Mouse (Mus musculus) cerebellum, postnatal 36 days (tissue): ENCODE measurements around the gene Tspan32.

ENCODE experiments used
- DNase-seq, 2 experiments: peaks; one replicate each; pipeline ENCODE4 v3.0.0; 2021 to 2022; ENCODE audit warnings: mixed read lengths in 2 of 2

Gene Tspan32

DNA sequence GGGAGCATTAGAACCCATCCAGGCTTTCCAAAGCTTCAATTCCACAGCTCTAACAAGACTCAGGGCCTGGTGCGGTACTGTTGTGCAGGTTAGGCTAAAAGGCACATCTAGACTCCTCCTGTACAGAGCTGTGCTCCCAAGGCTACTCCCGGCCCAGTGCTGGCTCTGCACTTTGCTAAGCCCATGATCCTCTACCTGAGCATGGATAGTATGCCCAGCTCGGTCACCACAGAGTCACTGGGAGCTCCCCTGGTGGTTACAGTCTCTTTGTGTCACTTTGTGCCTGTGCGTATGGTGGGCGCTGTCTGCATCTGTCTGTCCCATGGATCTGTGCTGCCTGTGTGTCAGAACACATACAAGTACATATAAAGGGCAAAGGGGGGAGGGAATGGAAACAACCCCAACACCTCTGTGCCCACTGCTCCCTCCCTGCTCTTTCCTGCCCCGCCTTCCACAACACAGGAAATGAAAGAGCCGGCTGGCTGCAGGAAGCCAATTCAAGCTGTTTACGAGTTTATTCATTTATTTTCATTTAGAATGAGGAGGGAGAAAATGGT is 3.6 kb downstream of the Tspan32 start:
- no peak for DNase-seq

DNA sequence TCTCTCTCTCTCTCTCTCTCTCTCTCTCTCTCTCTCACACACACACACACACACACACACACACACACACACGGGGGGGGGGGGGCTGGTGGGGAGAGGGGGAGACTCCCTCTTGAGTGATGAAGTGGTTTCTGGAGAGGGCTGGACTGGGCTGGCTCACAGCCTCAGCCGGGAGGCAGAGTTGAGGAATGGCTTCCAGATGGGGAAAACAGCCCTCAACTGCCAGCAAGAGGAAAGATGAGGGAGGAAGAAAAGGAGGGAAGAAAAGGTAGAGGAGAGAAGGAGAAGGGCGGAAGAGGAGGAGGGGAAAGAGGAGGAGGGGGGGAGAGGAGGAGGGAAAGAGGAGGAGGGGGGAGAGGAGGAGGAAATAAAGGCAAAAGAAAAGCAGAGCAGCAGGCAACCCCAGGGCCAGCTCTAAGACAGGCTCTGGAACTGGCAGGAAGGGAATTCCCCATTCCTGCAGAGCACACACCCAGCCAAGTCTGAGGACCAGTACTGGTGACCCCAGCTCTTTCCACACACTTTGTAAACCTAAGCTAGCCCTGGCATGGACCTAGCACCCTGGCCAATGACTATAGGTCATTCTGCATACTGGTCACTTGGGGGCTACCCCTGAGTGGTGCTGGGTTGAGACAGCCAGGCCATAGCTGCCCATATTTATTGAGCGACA is 4.3 kb downstream of the Tspan32 start:
- DNase-seq, result no peak

DNA sequence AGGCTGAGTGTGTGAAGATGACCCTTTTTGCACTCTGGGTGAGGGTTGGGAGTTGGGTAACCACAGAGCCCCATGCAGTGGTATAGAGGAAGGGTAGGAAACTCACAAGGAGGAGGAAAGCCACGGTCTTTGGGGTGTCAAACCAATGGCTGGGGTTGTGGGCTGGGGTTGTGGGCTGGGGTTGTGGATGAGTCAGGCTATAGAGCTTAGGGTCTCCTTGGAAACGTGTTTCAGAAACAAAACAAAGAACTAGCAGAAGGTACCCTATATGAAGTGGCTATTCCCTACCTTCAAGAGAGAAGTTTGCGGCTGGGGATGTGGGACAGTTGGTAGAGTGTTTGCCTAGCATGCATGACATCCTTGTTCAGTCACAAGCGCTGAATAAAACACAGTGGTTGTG is 5.2 kb downstream of the Tspan32 start:
- DNase-seq, result no peak

- no peak for DNase-seq
These were observed 6.4 kb downstream of the Tspan32 start for GRCm38 (mm10) chr7:143011226-143011625.

- DNase-seq, result no peak
These were observed 7.5 kb downstream of the Tspan32 start for GRCm38 (mm10) chr7:143012230-143012875.

DNA sequence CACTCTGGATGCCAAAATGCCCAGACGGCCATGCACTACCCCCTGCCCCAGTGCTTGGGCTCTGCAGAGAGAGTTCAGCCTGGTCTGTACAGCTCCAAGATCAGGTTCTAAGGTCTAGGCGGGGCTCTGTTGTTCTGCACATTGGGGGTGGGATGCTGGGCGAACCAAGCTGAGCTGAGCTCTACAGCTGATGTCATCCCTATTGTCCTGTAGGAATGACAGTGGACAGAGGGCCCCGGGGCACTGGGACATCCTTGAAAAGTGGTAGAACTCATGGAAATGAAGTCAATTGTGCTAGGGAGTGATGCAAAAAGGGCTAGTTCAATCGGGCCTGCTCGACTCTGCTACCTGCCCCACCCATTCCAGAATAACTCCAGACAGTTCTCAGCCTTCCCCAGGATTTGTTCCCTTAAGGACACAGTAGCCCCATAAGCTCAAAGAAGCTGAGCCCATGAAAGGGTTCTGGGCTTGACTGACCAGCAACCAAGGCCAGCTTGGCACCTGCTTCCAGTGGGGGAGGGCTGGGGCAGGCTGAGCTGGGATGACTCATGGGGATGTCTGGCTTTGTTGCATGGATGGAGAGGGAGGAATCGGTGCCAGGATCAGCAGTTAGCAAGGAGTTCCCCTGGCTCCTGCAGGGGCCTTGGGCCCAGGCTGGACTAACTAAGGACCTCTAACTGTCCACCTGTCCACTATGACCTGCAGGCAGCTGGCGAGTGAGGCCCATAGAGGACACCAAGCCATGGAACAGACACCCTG is 8.8 kb downstream of the Tspan32 start:
- DNase-seq, result peak; percentile 81 to 85

GRCm38 (mm10) chr7:143014862-143015659 is 10.2 kb downstream of the Tspan32 start:
- DNase-seq, result peak; percentile 26 to 32

- no peak for DNase-seq
These were observed 11.0 kb downstream of the Tspan32 start for GRCm38 (mm10) chr7:143015755-143016423.

DNA sequence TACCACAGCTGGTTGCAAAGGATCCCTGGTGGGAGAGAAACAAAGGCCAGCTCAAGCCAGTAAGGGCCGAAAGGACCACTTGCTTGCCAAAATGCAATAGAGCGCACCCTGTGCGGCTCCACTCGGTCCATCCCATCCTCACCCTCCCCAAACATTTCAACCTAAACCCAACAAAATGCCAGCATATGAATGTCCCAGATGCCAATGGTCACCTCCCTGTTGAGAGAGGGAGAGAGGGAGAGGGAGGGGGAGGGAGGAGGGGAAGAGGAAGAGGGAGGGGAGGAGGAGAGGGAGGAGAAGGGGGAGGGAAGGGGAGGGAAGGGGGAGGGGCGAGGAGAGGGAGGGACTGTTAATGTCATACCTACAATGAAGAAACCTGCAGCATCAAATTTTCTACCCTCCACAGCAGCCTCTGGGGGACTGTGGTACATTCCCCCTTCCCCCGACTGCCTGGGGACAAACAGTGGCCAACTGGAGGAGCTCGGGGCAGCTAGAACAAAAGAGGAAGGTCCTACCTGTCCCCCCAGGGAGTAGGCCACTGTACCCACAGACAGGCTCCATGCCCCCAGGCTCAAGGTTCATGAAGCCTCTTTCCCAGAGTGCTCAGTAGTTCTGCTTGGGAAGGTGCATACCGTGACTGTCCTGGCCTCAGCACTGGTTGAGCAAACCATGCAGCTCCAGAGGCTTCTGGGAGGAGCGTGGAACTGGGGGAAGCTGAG is 11.7 kb downstream of the Tspan32 start:
- DNase-seq, result no peak

DNA sequence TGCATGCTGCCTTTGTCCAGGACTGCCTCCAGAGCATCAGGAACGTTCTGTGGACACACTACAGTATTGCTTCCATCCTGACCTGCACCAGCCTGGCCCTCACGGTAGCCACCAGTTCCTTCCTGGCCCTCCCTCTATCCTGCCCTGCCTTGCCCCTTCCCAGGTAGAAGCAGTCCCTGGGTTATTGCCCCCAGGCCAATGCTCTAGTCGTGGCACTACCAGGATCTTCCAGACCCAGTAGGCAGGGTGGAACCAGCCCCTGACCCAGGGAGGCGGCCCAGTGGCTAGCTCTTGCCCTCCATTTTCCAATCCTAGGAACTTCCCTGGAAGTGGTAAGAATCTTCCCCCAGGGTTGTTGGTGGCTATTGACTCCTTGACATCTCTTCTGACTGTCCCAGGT is 12.3 kb downstream of the Tspan32 start:
- no peak for DNase-seq

- no peak for DNase-seq
These were observed 15.2 kb downstream of the Tspan32 start for GRCm38 (mm10) chr7:143020040-143020439.

DNA sequence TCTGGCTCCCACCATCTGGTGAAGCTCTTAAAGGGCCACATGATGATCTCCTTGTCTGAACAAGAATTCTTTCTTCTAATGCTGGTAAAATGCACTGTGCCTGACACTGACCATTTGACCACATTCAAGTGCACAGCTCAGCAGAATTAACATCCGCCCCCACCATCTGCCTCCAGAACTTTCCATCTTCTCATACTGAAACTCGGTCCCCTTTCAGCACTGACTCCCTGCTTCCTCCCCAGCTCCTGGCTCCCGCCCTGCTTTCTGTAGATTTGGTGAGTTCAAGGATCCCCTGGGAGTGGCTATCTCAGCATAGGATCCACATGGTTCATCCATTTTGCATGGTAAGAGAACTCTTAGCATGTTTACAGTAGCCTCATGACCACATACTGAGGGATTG is 15.9 kb downstream of the Tspan32 start:
- DNase-seq, result no peak

DNA sequence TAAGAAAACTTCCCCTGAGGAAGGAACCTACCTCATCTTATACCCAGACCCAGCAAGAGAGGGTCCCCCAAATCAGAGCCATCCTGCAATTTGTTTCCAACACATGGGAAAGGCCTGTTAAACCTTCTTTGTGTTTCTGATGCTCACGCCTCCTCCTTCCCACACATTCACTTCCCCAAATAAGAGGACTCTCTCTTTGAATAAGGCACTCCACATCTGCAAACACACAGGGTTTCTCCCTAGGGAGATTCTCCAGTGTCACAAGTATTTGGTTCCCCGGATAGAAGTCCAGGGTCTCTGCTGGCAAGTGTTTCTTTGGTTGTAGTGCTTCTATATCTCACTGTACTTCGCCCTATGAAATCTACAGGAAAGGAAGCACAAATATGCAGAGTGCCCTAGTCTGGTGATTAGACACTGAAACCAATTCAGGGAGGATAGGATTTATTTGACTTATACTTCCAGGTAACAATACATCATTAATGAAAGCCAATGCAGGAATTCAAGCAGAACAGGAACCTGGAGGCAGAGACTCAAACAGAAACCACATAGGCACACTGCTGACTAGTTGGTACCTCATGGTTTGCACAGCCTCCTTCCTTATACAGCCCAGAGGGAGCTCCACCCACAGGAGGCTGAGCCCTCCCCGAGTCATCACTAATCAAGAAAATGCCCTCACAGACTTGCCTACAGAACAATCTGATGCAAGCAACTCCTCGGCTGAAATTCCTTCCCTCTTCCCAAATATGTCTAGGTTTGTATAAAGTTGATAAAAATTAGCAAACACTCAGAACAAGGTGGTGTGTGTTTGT is 16.7 kb downstream of the Tspan32 start:
- DNase-seq, result no peak

DNA sequence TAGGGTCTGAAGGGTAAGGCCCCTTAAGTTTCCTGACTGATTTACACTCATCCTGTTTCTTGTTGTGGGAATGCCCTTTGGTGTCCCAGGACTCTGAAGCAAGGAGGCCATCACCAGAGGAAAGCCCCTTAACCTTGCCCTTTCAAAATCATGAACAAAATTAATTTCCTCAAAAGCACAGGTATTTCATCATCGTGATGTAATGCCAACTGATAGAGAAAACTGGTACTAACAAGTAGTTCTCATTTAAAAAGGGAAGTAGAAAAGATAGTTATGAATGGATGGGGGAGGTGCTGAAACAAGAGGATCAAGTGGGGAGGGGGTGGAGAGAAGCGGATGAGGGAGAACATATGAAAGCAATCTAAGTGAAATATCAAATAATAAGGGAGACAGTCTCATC is 18.7 kb downstream of the Tspan32 start:
- DNase-seq, result no peak

GRCm38 (mm10) chr7:143024293-143024692 is 19.4 kb downstream of the Tspan32 start:
- DNase-seq, result no peak

GRCm38 (mm10) chr7:143025496-143025895 is 20.6 kb downstream of the Tspan32 start:
- DNase-seq, result no peak

GRCm38 (mm10) chr7:143027196-143027595 is 22.4 kb downstream of the Tspan32 start:
- no peak for DNase-seq

DNA sequence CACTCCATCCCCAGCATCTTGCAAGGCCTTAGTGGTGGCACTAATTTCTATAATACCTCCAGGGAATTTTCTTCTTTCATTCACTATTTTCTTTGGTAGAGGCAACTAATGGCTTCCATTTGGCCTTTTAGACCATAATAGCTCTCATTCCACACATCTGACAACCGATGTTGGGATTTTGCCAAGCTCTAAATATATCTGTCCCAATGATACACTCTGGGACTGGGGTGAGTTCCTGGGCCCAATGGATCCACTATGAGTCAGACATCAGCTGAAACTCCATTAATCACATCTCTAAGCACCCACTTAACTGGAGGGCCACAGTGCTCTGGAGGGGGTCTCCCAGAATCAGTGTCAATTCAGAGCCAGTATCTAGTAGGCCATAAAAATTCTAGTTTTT is 27.0 kb downstream of the Tspan32 start:
- DNase-seq, result no peak

DNA sequence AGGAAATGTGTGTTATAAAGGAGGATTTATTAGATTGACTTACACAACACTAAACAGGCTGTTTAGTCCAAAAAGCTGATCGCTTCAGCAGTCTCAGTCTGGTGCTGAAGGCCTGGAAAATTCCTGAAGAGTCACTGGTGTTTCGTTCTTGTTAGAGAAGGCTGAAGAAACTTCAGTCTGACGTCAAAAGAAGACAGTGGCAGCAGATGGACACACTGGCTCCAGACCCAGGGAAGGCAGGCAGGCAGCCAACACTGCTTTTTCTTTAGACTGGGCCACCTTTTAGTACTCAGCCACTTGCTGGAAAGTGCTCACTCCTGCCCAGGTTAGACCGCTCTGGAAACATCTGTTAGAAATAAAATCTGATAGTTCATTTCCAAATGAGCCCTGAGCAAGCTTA is 28.7 kb downstream of the Tspan32 start:
- DNase-seq, result peak; percentile 42 to 47

DNA sequence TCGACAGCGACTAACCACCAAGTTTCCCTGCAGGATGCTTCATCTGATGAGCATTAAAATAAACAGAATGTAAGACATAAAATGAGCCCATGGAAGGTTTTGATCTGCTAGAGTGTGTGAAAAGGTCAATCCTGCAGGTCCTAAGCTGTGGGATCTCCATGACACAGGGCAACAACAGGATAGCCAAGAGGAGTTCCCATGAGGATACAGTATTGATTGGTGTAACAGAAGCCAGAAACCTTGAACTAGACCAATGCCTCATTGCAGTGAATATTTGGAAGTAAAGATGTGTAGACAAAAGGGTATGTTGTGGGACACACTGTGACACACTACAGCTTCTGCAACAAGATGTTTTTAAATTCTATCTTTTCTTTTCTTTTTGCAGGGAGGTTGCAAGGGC is 29.3 kb downstream of the Tspan32 start:
- DNase-seq, result no peak
